ENCODE assay signal across 16 mouse cellular contexts in the genomic region with DNA sequence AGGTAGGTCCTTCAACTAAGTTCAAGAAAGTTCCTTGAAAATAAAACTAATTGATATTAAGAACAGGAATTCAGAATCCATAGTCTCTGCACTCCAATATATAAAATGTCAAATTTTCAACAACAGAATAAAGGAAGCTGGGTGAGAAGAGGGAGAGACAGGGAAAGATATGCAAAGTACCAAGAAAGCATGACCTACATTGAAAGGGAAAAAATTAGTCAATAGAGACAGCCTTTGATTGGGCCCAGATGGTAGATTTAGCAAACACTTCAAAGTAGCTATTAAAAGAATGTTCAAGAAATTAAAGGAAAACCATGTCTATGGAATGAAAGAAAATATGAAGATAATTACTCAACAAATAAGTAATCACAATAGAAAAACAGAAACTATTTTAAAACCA.
"Had no signal": no experiment of that assay in that cellular context is flagged by ENCODE, and none has a peak within 500 bp of the region (broad histone marks: within the 10 kb centered on the region; RNA-seq: fewer than 3 reads in every experiment).

No protein-coding gene starts in this region.

- H3K27ac ChIP-seq: liver, embryonic 13.5 days; liver, embryonic 15.5 days; macrophage; midbrain, embryonic 13.5 days; midbrain, embryonic 15.5 days; neural tube, embryonic 12.5 days; stomach, embryonic 15.5 days; stomach, postnatal 0 days had no signal

- H3K9ac ChIP-seq: liver, embryonic 13.5 days; liver, embryonic 15.5 days; liver, postnatal 0 days; midbrain, embryonic 13.5 days; midbrain, embryonic 15.5 days; neural tube, embryonic 12.5 days; stomach, embryonic 15.5 days had no signal

- ATAC-seq: liver, postnatal 0 days; midbrain, embryonic 13.5 days; midbrain, embryonic 15.5 days had no signal

- H3K4me2 ChIP-seq: liver, embryonic 13.5 days; liver, embryonic 15.5 days; midbrain, embryonic 11.5 days; midbrain, embryonic 13.5 days; midbrain, embryonic 15.5 days; neural tube, embryonic 12.5 days; stomach, embryonic 15.5 days had no signal

- H3K36me3 ChIP-seq: liver, embryonic 13.5 days; liver, embryonic 15.5 days; midbrain, embryonic 13.5 days; midbrain, embryonic 15.5 days; neural tube, embryonic 12.5 days; stomach, embryonic 15.5 days had no signal

- H3K27me3 ChIP-seq: liver, embryonic 13.5 days; liver, embryonic 15.5 days; megakaryocyte, embryonic 14.5 days; midbrain, embryonic 13.5 days; midbrain, embryonic 15.5 days; neural tube, embryonic 12.5 days; stomach, embryonic 15.5 days had no signal

- H3K4me3 ChIP-seq: liver, embryonic 13.5 days; liver, embryonic 15.5 days; megakaryocyte, embryonic 14.5 days; midbrain, embryonic 13.5 days; midbrain, embryonic 15.5 days; neural tube, embryonic 12.5 days; stomach, embryonic 15.5 days had no signal

- DNase-seq: liver, embryonic 13.5 days; liver, postnatal 0 days; lung, postnatal 14 days; right cerebral cortex, postnatal 14 days; thymus, adult 2 months; thymus, postnatal 25 days; thymus, postnatal 4 days had no signal

- H3K4me1 ChIP-seq: liver, embryonic 13.5 days; liver, embryonic 15.5 days; megakaryocyte, embryonic 14.5 days; midbrain, embryonic 13.5 days; midbrain, embryonic 15.5 days; neural tube, embryonic 12.5 days; stomach, embryonic 15.5 days had no signal

- H3K9me3 ChIP-seq: liver, embryonic 13.5 days; liver, embryonic 15.5 days; midbrain, embryonic 13.5 days; midbrain, embryonic 15.5 days; neural tube, embryonic 12.5 days; stomach, embryonic 15.5 days had no signal
